Mouse (Mus musculus): Measurements from ENCODE around the gene Chtop.

Gene Chtop

DNA sequence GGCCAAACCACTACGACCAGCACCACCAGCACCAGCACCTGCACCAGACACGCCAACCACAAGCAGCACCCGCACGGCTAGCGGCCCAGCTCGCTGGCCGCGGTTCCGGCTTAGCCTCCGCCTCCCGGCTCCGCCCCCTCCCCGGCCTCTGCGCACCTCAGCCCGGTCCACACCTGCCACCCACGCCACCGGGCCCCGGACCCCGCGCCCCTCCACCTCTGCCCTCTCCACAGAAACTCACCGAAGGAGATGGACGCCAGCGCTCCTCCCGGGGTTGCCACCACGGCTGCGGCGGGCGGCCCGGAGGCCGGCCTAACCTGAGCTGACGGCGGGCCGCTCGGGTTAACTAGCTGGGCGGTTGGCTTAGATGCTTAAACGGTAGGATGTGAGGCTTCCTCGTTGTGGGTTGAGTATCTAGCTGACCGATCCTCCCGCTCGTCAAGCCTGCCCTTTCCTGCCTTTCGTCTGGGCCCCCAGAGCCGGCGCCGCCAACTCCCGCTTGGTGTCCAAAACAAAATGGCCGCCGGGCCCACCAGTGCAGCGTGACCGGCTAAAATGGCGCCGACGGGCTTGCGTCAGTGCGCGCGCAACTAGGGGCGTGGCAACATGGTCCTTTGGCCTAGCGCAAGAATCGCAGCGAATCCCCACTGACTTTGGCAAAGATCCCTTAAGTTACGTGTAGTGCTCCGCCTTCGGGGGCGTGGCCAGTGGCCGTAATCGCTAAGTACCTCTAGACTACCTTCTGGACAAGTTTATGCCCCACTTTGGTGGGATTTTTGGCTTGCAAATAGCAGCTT is at the start of gene Chtop:
Gene Chtop, minus strand, starts transcription at position 549 of the 797 bp plus-strand sequence.
- DNase-seq (ENCODE audit: low spot score), result peak; percentile 99

DNA sequence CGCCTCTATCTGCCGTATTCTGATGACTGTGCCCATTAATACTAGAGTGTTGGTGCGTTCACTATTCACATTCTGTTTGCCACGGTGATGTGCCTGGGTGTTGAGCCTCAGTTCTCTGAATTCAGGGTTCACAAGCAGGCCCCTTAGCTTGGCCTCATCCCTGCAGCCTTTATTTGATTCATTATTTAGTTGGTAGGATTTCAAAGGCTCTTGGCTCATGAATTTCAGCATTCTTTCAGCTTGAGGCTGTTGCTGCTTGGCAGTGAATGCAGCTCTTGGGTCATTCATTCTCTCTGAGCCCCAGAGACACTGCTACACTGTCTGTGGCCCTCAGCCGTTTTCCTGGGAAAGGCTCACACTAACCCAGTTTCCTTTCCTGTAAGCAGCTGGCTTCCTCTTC is 46.7 kb upstream of the Chtop start:
- DNase-seq (ENCODE audit: low spot score), result no peak

DNA sequence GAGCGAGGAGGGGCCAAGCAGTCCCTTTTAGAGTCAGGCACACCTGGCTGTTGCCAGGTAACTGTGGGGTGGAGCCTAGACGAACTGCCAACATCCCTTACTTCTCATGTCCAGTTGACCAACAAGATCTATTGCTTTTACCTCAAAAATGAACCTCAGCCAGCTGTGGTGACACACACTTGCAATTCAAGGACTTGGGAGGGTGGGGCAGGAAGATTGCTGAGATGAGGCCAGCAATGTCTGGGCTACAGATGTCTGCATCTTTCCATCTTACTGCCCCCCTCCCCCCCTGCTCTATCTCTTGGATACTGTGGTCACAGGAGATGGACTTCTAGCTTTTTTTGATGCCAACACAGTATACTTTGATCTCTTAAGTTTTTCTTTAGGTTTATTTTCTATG is 42.9 kb upstream of the Chtop start:
- no peak for DNase-seq (ENCODE audit: low spot score)

DNA sequence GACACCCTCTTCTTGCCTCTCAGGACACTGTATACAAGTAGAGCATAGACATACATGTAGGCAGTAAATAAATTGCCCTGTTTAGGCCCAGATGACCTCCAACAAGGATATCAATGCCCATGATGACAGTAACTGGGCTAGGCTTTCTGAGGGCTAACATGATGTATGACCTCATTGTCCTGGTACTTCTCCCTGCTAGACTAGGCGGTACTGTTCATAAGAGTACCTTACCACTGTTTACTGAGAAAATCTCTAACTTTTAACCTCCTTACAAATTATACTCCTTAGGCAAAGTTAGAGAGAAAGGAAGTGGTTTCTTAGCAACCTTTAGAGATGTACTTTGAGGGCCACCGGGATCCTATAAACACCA is 41.1 kb upstream of the Chtop start:
- DNase-seq (ENCODE audit: low spot score), result no peak

DNA sequence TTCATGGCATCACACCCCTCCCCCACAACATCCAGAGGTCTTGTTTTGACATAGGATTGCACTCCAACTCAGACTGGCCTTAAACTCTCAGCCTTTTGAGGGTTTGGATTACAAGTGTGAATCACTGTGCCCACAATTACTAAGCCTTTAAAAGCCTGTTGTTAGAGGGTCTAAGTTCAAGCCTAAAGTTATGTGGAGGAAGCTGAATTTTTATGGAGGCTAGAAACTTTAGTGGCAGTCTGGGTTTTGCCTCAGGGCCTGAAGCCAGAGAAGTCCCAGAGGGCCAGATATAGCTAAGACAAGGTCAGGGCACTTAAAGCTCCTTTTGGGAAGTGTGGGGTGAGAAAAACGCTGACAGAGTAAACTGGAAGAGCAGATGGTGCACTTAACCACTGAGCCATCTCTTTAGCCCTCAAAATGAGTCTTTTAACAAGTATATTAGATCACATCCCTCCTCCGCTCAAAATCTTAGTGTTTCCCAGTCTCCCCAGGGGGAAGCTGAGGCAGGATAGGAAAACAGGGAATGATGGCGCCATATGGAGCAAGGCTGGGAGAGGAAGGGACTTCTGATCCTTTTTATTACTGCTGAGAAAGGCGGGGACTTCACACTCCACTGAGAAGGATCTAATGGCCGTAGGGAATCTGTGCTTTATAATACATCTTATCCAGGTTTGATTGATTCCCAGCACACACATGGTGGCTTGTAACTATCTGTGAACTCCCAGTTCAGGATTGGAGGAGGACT is 40.5 kb upstream of the Chtop start:
- no peak for DNase-seq (ENCODE audit: low spot score)

DNA sequence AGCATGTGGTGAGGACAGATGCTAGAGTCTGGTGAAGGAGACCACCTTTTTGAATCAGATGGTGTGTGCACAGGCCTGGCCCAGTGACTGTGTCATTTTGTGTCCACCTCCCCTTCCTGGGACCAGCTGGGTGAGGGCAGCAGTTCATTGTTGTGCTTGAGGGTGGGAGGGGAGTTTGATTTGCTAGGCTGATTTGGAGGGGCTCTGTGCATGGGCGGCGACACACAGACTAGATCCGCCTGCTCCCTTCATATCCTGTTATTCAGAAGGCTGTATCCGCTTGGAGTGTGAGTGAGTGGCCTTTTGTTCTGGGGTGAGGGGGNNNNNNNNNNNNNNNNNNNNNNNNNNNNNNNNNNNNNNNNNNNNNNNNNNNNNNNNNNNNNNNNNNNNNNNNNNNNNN is 31.6 kb upstream of the Chtop start:
- no peak for DNase-seq (ENCODE audit: low spot score)

DNA sequence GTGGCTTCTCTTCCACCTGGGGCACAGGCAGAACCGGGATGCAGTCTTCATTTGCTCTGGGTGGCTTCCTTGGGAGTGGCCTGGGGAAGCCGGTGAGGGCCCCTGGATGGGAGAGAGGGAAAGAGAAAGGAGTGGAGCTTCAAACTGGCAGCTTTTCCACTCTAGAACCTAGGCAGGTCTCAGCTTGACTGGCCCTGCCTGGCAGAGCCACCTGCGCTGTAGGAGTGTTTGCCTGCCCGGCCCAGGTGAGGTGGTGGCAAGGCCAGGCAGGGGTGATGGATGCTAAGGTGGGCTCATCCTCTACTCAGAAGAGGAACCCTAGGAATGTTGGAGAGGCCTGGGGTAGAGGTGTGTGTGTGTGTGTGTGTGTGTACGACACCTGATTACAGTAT is 28.6 kb upstream of the Chtop start:
- no peak for DNase-seq (ENCODE audit: low spot score)

DNA sequence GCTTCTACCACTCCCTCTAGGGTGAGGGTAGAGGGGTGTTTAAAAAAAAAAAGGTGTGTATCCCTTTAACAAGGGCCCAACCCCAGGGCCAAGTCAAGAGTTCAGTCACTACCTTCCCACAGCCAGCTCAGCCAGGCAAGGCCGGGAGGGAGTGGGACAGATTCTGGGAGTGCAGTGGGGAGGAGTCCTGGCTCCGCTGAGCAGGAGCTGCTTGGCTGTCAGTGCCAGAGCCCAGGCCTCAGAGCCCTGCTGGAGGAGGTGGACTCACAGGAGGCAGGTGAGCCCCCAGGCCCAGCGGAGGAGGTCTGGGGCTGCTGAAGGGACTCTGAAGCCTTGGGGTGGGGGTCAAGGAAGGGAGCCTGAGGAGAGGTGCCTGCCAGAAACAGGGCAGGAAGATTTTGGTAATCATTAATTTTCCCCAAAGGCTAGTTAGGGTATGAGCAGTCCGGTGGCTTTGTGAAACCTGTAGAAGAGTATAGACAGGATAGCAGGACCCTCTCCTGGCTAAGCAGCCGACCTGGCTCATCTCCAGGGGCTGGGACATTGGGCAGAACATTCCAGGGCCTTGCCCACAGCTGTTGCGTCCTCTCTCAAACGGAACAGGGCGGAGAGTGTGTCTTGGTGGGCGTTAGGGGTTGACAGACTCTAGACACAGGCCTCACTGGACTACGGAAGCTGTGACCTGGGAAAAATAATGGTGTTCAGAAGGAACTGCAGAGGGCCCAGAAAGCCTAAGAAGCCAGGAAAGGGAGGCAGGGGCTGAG is 28.0 kb upstream of the Chtop start, which contains the start of gene S100a16:
Gene S100a16, plus strand, starts transcription at position 114 of the 764 bp plus-strand sequence.
- DNase-seq (ENCODE audit: low spot score), result peak; percentile 75

DNA sequence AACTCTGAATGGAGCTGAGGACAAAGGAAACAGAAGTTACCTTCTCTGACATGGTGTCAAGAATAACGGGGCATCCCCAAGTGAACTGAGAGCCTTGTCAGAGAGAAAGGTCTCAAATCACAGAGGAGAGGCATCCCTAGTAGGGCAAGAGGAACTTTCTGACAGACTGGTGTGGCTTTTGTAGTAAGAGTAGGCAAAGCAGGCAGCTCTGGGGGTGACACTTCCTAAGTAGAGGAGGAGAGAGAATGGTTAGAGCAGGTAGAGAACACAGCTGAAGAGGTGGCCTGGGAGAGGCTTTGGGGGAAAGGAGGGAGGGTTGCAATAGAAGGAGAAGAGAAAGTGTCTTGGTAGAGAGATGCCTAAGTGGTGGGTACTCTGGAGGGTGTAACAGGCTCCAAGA is 26.1 kb upstream of the Chtop start:
- DNase-seq (ENCODE audit: low spot score), result no peak

DNA sequence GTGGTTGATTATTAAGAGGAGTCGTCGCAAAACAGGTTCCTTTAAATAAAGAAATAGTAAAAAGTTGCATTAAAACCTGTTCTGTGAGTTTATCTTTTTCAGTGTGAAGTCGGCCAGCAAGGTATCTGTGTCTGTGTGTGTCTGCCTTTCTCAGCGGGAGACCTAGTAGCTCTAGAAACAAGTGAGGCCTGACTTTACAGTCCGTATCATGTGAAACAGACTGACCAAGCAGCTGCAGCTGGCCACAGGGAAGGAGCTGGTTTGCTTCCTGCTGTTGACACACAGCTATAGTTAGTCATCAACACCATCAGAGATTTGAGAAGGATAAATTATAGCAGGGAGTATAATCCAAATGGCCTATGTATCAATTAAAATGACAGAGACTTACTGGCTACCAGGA is 22.4 kb upstream of the Chtop start:
- no peak for DNase-seq (ENCODE audit: low spot score)

DNA sequence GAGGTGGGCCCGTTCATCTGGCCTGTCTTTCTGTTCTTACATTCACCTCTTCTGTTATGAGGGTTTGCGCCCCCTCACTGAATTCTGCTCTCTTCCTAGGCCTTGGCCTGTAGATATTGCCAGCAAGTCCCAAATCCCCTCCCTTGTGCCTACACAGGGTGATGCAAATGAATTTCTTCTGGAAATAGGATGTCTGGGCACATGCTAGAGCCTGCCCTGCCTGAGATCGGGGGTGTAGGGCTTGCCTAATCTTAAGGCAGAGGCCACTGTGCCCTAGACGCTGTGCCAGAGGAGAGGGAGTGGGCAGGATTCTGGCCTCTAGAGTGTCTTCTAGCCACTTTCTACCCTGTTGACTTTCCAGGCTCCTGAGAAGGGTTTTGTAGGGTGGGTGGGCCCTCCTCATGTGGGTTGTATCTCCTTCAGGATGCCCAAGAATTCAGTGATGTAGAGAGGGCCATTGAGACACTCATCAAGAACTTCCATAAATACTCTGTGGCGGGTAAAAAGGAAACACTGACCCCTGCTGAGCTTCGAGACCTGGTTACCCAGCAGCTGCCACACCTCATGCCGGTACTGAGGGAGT is 18.1 kb upstream of the Chtop start:
- DNase-seq (ENCODE audit: low spot score), result no peak

DNA sequence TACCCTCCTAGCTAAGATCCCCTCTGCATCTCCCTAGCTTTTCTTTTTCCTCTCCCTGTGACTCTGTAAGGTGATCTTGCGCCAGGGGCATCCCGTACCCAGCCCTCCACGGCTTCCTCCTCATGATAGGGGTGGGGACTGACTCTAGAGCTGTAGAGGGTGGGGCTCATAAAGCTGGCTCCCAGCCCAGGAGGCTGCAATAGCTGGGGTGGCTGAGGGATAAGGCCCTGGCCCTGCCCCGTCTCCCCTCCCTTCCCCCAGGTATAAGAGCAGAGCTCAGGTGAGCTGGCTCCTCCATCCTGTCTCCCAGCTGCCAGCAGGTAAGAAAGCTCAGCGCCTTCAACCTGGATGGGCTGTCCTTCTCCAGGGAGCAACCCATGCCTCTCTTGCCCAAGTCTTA is 17.3 kb upstream of the Chtop start, which contains the start of gene S100a14:
Gene S100a14, plus strand, starts transcription at position 277 of the 400 bp plus-strand sequence.
- DNase-seq (ENCODE audit: low spot score), result no peak

DNA sequence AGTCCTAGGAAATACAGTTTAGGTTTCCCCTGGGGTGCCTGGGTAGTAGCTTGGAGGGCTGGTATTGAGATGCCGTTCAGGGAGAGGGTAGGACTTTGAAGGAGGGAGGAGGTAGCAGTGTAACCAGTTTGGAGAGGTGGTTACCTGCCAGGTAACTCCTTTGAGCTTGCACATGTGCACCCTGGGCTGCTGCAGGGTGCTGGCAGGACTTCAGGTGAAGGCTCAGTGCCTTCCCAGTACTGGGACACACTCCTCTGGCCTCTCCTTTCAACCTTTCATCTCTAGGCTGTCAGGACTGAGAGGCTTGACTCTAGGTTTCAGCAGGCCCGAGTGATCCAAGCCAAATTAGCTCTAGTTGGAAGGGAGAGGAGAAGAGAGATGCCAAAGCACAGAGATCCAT is 16.8 kb upstream of the Chtop start:
- no peak for DNase-seq (ENCODE audit: low spot score)

DNA sequence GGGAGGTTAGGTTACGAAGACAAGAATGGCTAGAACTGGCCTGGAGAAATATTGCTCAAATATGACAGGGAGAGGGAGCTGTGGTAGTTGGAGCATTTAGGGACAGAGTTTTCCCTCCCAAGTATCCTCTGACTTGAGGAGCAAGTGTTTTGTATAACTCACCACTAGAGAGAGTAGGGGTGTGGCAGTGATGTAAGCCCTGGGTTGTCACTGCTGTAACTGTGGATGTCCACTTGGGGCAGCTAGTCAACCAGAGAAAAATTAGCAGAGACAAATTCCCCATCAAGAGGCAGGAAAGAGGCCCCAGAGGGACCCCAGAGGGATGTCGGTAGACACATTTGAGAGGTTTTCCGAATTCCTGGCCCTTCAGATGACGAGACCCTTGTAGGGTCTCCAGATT is 16.1 kb upstream of the Chtop start:
- DNase-seq (ENCODE audit: low spot score), result no peak

DNA sequence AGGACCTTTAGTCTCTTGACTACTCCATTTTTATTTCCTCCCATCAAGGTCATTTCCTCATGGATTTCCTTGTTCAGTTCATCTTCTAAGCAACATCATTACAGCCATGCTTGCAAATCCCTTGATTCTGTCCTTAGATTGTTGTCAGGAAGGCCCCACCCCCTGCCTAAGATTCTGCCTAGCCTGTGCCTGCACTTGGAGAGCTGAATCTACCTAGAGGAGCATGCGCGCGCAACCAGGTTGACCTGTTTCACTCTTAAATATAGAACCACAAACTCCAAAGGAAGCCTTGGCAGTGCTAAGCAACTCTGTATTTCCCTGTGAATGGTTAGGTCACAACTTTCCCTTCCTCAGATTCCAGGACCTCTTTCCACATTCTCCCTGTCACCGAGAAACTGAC is 8.4 kb upstream of the Chtop start:
- no peak for DNase-seq (ENCODE audit: low spot score)

DNA sequence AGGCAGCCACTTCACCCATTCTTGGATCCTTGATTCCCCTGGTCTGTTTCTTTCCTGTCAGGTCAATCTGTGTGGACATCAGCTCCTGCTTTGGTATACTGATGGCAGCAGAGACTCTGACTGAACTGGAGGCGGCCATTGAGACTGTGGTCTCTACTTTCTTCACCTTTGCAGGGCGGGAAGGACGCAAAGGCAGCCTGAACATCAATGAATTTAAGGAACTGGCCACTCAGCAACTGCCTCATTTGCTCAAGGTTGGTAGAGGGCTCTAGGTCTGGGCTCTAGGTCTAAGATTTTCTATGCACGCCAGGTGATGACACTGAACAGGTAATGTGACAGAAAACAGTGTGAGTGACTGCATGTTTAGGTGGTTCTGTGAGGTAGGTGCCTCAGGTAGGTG is 6.5 kb upstream of the Chtop start:
- DNase-seq (ENCODE audit: low spot score), result no peak

DNA sequence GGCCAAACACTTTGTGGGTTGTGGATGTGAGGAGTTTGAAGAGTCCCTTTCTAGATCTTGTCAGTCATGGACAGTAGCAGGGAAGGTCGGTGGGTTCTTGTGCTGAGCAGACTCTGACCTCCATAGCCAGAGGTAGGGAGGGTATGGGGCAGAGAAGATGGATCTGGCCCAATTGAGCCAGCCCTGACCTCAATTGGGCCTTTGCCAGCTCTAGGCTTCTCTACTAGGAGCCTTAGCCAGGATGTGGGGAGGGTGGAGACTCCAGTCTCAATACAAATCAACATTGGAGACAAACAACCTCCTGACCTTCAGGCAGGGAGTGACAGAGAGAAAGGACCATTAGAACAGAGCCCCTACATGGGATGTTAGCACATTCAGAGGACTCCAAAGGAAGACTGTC is 5.9 kb upstream of the Chtop start:
- no peak for DNase-seq (ENCODE audit: low spot score)

DNA sequence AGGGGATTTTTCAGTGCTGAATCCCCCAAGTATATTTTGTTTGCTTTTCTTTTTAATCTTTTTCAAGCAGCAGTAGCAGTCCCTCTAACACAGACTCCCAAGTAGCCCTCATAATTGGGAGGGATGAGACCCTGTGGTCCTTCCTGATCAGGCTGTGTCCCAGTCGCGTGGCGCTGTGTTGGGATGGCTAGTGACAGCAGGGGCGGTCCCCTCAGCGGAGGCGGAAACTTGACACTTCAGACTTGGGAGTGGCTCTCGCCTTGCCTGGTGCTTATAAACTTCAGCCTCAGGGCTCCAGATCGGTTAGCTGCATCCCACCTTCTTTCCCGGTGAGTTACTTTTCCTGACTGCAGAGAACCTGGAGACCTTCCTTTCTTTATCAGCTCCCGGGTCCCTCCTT is 5.4 kb upstream of the Chtop start:
- peak; percentile 64 for DNase-seq (ENCODE audit: low spot score)

DNA sequence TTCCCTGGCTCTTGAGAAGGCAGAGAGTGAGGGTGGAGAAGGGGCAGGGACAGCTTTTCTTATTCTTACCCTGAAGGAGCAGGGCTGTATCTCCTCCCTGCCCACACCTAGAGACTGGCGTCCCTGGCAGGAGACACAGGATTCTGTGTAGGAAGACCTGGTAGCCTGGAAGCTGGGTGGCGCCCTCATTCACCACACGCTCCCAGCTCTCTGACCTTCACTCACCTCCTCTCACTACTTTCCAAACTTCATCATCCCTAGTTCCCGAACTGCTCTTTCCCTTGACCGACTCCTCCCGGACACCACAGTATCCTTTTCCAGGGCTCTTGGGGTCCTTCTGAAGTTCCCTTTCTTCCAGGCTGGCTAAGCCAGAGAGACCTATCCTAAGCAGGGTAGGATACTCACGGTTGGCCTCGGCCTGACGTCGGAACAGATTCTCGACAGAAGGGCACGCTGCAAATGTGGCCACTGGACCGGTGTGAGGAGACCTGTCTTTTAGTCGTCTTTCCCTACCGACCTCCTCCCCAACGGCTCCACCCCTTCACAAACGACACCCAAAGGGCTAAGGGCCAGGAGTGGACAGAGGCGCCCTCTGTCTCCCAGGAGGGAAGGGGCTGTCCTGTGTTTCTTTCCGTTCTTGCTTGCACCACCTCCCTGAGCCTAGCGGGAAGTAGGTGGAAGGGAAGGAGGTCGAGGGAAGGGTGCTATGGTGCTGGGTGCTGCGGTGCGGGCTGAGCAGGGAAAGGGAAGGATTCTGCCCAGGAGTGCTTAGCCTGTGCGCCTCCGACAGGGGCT is 4.7 kb upstream of the Chtop start, which contains the start of the genes S100a1 and S100a13:
Gene S100a1, minus strand, starts transcription at position 597 of the 795 bp plus-strand sequence.
Gene S100a13, plus strand, starts transcription at position 640 of the 795 bp plus-strand sequence.
- DNase-seq (ENCODE audit: low spot score), result peak; percentile 76

DNA sequence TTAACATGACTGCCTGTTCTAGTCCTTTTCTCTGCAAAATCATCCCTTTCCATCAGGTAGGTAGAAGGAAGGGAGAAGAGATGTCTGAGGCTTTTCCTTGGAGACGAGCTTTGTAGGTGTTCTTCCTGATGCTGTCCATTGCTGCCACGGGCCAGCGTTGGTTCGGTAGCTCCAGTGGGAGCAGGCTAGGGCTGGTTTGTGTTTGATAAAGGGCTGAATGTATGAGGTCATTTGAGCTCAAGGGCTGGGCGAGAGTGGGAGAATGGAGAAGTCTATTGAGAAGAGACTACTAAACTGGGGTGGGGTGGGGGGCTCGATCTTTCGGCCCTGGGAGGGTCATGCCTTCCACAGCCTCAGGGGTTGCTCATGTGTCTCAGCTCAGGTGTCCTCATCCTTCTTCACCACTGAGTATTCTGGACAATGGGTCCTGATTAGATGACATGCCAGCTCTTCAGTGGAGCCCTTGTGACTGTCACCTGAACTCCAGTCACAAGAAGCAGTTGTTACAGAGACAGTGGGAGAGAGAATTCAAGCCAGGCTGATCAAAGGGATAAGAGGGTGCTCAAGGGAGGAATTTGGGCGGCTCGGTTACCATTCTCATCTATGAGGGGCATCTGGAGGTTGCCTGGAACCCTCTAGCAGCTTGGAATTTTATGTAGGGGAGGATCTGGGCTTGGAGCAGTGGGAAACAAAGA is 3.8 kb upstream of the Chtop start:
- DNase-seq (ENCODE audit: low spot score), result no peak

DNA sequence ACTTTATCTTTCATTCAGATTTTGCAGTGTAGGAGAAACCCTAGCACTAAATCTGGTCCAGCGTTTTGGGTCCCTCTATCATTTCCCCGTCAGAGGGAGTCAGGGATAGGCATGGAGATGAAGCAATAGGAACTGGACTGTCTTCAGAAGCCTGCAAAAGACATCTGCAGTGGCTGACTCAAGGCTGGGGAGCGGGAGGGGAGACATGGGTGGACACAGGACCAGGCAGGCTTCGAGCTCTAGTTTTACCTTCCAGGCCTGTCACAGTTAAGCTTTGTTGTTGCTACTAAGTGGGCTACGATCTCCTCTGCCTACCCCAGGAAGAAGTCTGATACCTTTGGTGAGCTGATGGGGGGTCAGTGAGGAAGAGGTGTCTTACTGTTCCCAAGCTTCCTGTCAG is 3.0 kb upstream of the Chtop start:
- no peak for DNase-seq (ENCODE audit: low spot score)
